Mouse (Mus musculus) lung, postnatal 0 days (tissue): ENCODE measurements around the gene Psmg3.

Source experiments
- CTCF ChIP-seq: IDR thresholded peaks from 2 replicates; pipeline ENCODE4 v1.5.1; 2016; ENCODE audit warnings: antibody characterized with exemption, mild to moderate bottlenecking
- EP300 ChIP-seq: IDR thresholded peaks from 2 replicates; pipeline ENCODE4 v1.6.1; 2016; ENCODE audit warnings: antibody characterized with exemption, mild to moderate bottlenecking, control low read depth

- TF ChIP-seq CTCF (no peak), EP300 (no peak)
Measured at GRCm38 (mm10) chr5:139824531-139824930, 2.2 kb downstream of the Psmg3 start.
